Mouse (Mus musculus): ENCODE results near the gene Dmd.

DNA sequence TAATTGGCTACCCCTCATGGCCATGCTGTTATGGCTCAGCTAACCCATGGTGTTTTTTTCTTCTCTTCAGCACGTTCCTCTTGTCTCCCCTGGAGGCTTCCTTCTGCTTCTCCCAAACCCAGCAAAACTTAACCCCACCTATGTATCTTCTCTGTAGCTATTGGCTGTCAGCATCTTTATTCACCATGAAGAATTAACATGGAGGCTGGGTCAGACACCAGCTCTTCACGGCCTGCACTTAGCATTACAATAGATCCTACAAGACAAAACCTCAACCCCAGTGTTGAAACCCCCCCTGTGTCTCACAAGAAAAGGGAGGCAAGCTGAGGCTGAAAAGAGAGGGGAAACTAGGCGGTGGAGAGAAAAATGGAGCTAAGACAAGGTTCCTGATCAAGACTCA is 1494.3 kb downstream of the Dmd start:
- no peak for TF ChIP-seq CTCF (IDR thresholded peaks at IDR 0.05; ENCODE audit: low read depth)
- no peak for TF ChIP-seq EP300 (IDR thresholded peaks at IDR 0.05; ENCODE audit: low read depth)
